Mouse (Mus musculus) heart, adult 2 months (tissue): ENCODE measurements at regions not wholly inside any gene's neighbourhood (a gene's known extent, or its start where the extent isn't known, plus 50 kb on each side); places are given as distances from the start of the nearest gene placed in this dataset.

Experiments
- DNase-seq, 2 experiments: peaks; one replicate each; pipeline ENCODE4 v3.0.0; 2021
- H3K27ac ChIP-seq: fragments of 200-600 bp; 2 replicates; pipeline ENCODE4 v1.8.1; 2022
- H3K27me3 ChIP-seq: fragments of 200-500 bp; 2 replicates; pipeline ENCODE4 v1.6.1; 2012; ENCODE audit warnings: mild to moderate bottlenecking, low read length, inconsistent platforms, mixed read lengths; ENCODE audit not compliant: control insufficient read depth, insufficient read depth
- H3K36me3 ChIP-seq: fragments of 200-500 bp; 2 replicates; pipeline ENCODE4 v1.6.1; 2012; ENCODE audit warnings: low read length, inconsistent platforms; ENCODE audit not compliant: control insufficient read depth, insufficient read depth
- H3K4me1 ChIP-seq: fragments of 200-500 bp; 2 replicates; pipeline ENCODE4 v1.6.1; 2011; ENCODE audit warnings: low read length; ENCODE audit not compliant: control insufficient read depth, insufficient read depth
- H3K4me3 ChIP-seq: fragments of 200-600 bp; 2 replicates; pipeline ENCODE4 v1.8.1; 2022
- H3K79me2 ChIP-seq: fragments of 200-500 bp; replicated peaks from 2 replicates; pipeline ENCODE4 v1.6.1; 2012; ENCODE audit warnings: mild to moderate bottlenecking, inconsistent platforms, low read length, moderate library complexity, mixed read lengths; ENCODE audit not compliant: control insufficient read depth, insufficient read depth
- H3K9ac ChIP-seq: fragments of 200-500 bp; 2 replicates; pipeline ENCODE4 v1.6.1; 2012; ENCODE audit warnings: low read depth, mild to moderate bottlenecking, control low read depth, inconsistent platforms, low read length, mixed read lengths
- CTCF ChIP-seq: fragments of 200-600 bp; IDR thresholded peaks from 2 replicates; pipeline ENCODE4 v1.8.1; 2022; ENCODE audit warnings: antibody characterized with exemption, mild to moderate bottlenecking, moderate library complexity
- EP300 ChIP-seq: fragments of 200-500 bp; IDR thresholded peaks from 2 replicates; pipeline ENCODE4 v1.6.1; 2011; ENCODE audit warnings: low read depth, low read length, control low read depth; ENCODE audit not compliant: insufficient read depth
- POLR2A ChIP-seq: fragments of 200-500 bp; IDR thresholded peaks from 2 replicates; pipeline ENCODE4 v1.6.1; 2011; ENCODE audit warnings: mild to moderate bottlenecking, low read depth, low read length, control low read depth; ENCODE audit not compliant: insufficient read depth
- WGBS: fragments of 180-500 bp; shearing (Covaris S2); methylation state at CpG from one replicate; pipeline ENCODE4 v1.1.7; 2018; 5-methylcytosine and 5-hydroxymethylcytosine counted together
- intact Hi-C: fragments of 180-260 bp; cut with DNase I; formaldehyde crosslinking; loops from one replicate; pipeline ENCODE4 v1.15.1; 2025

GRCm38 (mm10) chr3:66373807-66374575 is 77.4 kb upstream of the Veph1 start:
- intact Hi-C loops, result no loop called here
- TF ChIP-seq POLR2A (no peak), CTCF (no peak), EP300 (no peak)
- Histone ChIP-seq H3K79me2 (no peaks in the 10 kb centered on the region), H3K27me3 (no peaks in the 10 kb centered on the region), H3K4me1 (no peaks in the 10 kb centered on the region), H3K36me3 (no peaks in the 10 kb centered on the region), H3K27ac (no peak overlapping the region), H3K9ac (no peak overlapping the region), H3K4me3 (no peak overlapping the region)
- DNase-seq, result no peak
- 74% methylated on average over 8 of the region's 8 CpGs for WGBS
